Mouse (Mus musculus): ENCODE data around the gene Pard3b.

DNA sequence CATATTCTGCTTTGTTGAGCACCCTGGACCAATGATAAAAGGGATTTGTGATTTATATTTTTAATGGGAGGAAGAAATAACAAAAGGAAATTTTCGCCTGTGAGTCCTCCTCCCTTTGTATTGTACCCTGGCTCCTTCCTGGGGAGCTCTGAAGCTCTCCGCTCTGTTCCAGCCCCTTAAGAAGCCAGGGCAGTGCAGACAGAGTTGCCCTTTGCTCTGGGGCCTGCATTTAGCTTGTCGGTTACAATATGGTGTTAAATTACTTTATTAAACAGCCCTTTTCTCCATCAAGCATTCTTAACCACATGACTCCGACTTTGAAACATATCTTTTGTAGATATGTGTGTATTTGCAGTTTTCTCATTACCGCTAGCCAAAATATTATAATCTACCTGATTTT is 379.7 kb downstream of the Pard3b start:
- TF ChIP-seq CTCF (conservative IDR thresholded peaks at IDR 0.05; ENCODE audit: low read length), result no peak
- no peak for TF ChIP-seq POU5F1 (IDR thresholded peaks at IDR 0.05; ENCODE audit: borderline replicate concordance, low read length)
- no peak for TF ChIP-seq NANOG (IDR thresholded peaks at IDR 0.05; ENCODE audit: borderline replicate concordance, low read length)
